Mouse (Mus musculus): Measurements from ENCODE around the gene B3galt6.

Gene B3galt6

GRCm38 (mm10) chr4:155992241-155992905 lies at the start of gene B3galt6, which contains the start of gene Sdf4:
TSS of gene B3galt6 (minus strand) at chr4:155992649.
TSS of gene Sdf4 (plus strand) at chr4:155992872.
- peak; percentile 76 to 88 for DNase-seq (ENCODE audit: low spot score in 2 of 2)

- DNase-seq (ENCODE audit: low spot score in 2 of 2), result no peak
Measured at GRCm38 (mm10) chr4:156034901-156035300, 42.5 kb upstream of the B3galt6 start.

- DNase-seq (ENCODE audit: low spot score in 2 of 2), result no peak
Measured at GRCm38 (mm10) chr4:156034301-156034700, 41.9 kb upstream of the B3galt6 start.

- DNase-seq (ENCODE audit: low spot score in 2 of 2), result no peak
Measured at GRCm38 (mm10) chr4:156033476-156034119, 41.1 kb upstream of the B3galt6 start.

- DNase-seq (ENCODE audit: low spot score in 2 of 2), result no peak
Measured at GRCm38 (mm10) chr4:156032856-156033255, 40.4 kb upstream of the B3galt6 start.

GRCm38 (mm10) chr4:156031593-156032391 lies 39.3 kb upstream of the B3galt6 start:
- peak; percentile 67 to 82 for DNase-seq (ENCODE audit: low spot score in 2 of 2)

GRCm38 (mm10) chr4:156031255-156031592 lies 38.8 kb upstream of the B3galt6 start:
- DNase-seq (ENCODE audit: low spot score in 2 of 2), result no peak

- DNase-seq (ENCODE audit: low spot score in 2 of 2), result no peak
Measured at GRCm38 (mm10) chr4:156030651-156031118, 38.2 kb upstream of the B3galt6 start.

- DNase-seq (ENCODE audit: low spot score in 2 of 2), result no peak
Measured at GRCm38 (mm10) chr4:156028580-156028979, 36.1 kb upstream of the B3galt6 start.

- DNase-seq (ENCODE audit: low spot score in 2 of 2), result peak in 1 of 2 experiments; percentile 69
Measured at GRCm38 (mm10) chr4:156026013-156026412, 33.6 kb upstream of the B3galt6 start, which contains the start of gene Tnfrsf18. TSS of gene Tnfrsf18 (plus strand) at chr4:156026164.

- DNase-seq (ENCODE audit: low spot score in 2 of 2), result no peak
Measured at GRCm38 (mm10) chr4:156024184-156024583, 31.7 kb upstream of the B3galt6 start.

- no peak for DNase-seq (ENCODE audit: low spot score in 2 of 2)
Measured at GRCm38 (mm10) chr4:156023520-156023919, 31.1 kb upstream of the B3galt6 start.

- no peak for DNase-seq (ENCODE audit: low spot score in 2 of 2)
Measured at GRCm38 (mm10) chr4:156021942-156022419, 29.5 kb upstream of the B3galt6 start.

- DNase-seq (ENCODE audit: low spot score in 2 of 2), result no peak
Measured at GRCm38 (mm10) chr4:156021381-156021780, 28.9 kb upstream of the B3galt6 start.

GRCm38 (mm10) chr4:156019771-156020170 lies 27.3 kb upstream of the B3galt6 start:
- no peak for DNase-seq (ENCODE audit: low spot score in 2 of 2)

- DNase-seq (ENCODE audit: low spot score in 2 of 2), result no peak
Measured at GRCm38 (mm10) chr4:156014436-156014835, 22.0 kb upstream of the B3galt6 start.

GRCm38 (mm10) chr4:156013637-156014036 lies 21.2 kb upstream of the B3galt6 start, which contains the start of gene Tnfrsf4:
TSS of gene Tnfrsf4 (plus strand) at chr4:156013843.
- DNase-seq (ENCODE audit: low spot score in 2 of 2), result peak in 1 of 2 experiments; percentile 63

- DNase-seq (ENCODE audit: low spot score in 2 of 2), result no peak
Measured at GRCm38 (mm10) chr4:156008369-156008768, 15.9 kb upstream of the B3galt6 start.

GRCm38 (mm10) chr4:156004109-156004508 lies 11.7 kb upstream of the B3galt6 start:
- no peak for DNase-seq (ENCODE audit: low spot score in 2 of 2)

GRCm38 (mm10) chr4:155993606-155994005 lies 1.2 kb upstream of the B3galt6 start:
- DNase-seq (ENCODE audit: low spot score in 2 of 2), result no peak

GRCm38 (mm10) chr4:155992906-155993547 lies 578 bp upstream of the B3galt6 start:
- peak; percentile 94 to 98 for DNase-seq (ENCODE audit: low spot score in 2 of 2)

- DNase-seq (ENCODE audit: low spot score in 2 of 2), result no peak
Measured at GRCm38 (mm10) chr4:155991908-155992230, 580 bp downstream of the B3galt6 start.

All from left cerebral cortex, adult 9 months (tissue).